8 mouse cellular contexts compared by ENCODE assay signal in genomic region chr4:54944921-54945430, GRCm38 (mm10). TPM values are rescaled to one million over a fixed set of nuclear protein-coding genes. Genes with fewer than 3 reads are reported as not detected.
DNase-seq lines count a peak whose midpoint lies in the region; ATAC-seq lines count a peak whose summit lies in the region.

Gene Zfp462 (plus strand): TSS chr4:54945048.

- peak; percentile 65 to 70 for DNase-seq in kidney, adult 8-10 months
- DNase-seq in liver, embryonic 13.5 days = no peak
- DNase-seq in retina, embryonic 14.5 days (ENCODE audit: low spot score) = peak; percentile 79
- DNase-seq in natural killer cell, adult 2 months (ENCODE audit: low spot score in 2 of 2) = no peak

- peaks cover 36% of the 10 kb centered on the region for H3K4me1 ChIP-seq in megakaryocyte, embryonic 14.5 days
- H3K4me1 ChIP-seq in liver, embryonic 13.5 days (replicated peaks) = no peaks in the 10 kb centered on the region

- peak within 1 kb of the TSS; percentile 78 for H3K4me3 ChIP-seq in megakaryocyte, embryonic 14.5 days (replicated peaks)
- H3K4me3 ChIP-seq in liver, embryonic 13.5 days (replicated peaks) = peak within 1 kb of the TSS; percentile 35

- peaks cover 59% of the 10 kb centered on the region for H3K27me3 ChIP-seq in megakaryocyte, embryonic 14.5 days (replicated peaks)
- H3K27me3 ChIP-seq in liver, embryonic 13.5 days = peaks cover 63% of the 10 kb centered on the region

- 2% methylated on average over 43 of the region's 43 CpGs for WGBS in liver, embryonic 13.5 days (ENCODE audit: insufficient replicate concordance)

- no peaks in the 10 kb centered on the region for H3K36me3 ChIP-seq in megakaryocyte, embryonic 14.5 days (replicated peaks; ENCODE audit: low read length)
- no peaks in the 10 kb centered on the region for H3K36me3 ChIP-seq in liver, embryonic 13.5 days

- H3K4me2 ChIP-seq in liver, embryonic 13.5 days = peak within 1 kb of the TSS; percentile 63

- no peak for ATAC-seq in megakaryocyte, adult 5-6 weeks (ENCODE audit: poor library complexity, severe bottlenecking)
- peak; percentile 53 for ATAC-seq in common myeloid progenitor, adult 5-6 weeks (replicated peaks; ENCODE audit: low read depth, poor library complexity, severe bottlenecking)
- ATAC-seq in granulocyte monocyte progenitor cell, adult 5-6 weeks (replicated peaks; ENCODE audit: poor library complexity, severe bottlenecking) = peak; percentile 52
- no peak for ATAC-seq in liver, embryonic 13.5 days (ENCODE audit: low read depth)

- no peaks in the 10 kb centered on the region for H3K9me3 ChIP-seq in megakaryocyte, embryonic 14.5 days
- no peaks in the 10 kb centered on the region for H3K9me3 ChIP-seq in liver, embryonic 13.5 days (replicated peaks)

- H3K27ac ChIP-seq in liver, embryonic 13.5 days = no peak within 1 kb of the TSS

- no peak within 1 kb of the TSS for H3K9ac ChIP-seq in liver, embryonic 13.5 days

RNA-seq across cellular contexts. Expression of gene Zfp462, which starts in this region (rescaled TPM):
- 0.06 and 0.25 TPM in 2 replicates for polyA plus RNA-seq in megakaryocyte, embryonic 14.5 days (2012; ENCODE audit: insufficient read depth, low replicate concordance)
- 0.04 TPM in 1 of 2 replicates, not detected in the other for total RNA-seq in megakaryocyte, adult 5-6 weeks (2015)
- total RNA-seq in megakaryocyte, adult 5-6 weeks (2017) = not detected in 2 replicates
- 0.53 and 0.96 TPM in 2 replicates for total RNA-seq in common myeloid progenitor, adult 5-6 weeks (2017)
- total RNA-seq in granulocyte monocyte progenitor cell, adult 5-6 weeks (2014; fragmentation: Nextera tagmentation) = 0.06 TPM in 1 of 2 replicates, not detected in the other
- 0.05 and 0.22 TPM in 2 replicates for total RNA-seq in granulocyte monocyte progenitor cell, adult 5-6 weeks (2017)
- polyA plus RNA-seq in liver, embryonic 13.5 days (2015; fragmentation: Nextera tagmentation; extraction: Ambion mirVana) = 0.14 and 0.20 TPM in 2 replicates

Comparison
In these comparisons a context has a peak if more than half of its experiments do, and no peak if none do; other contexts are left out.
1. Peak in ATAC-seq in common myeloid progenitor, adult 5-6 weeks; RNA of the gene not detected or under 1 TPM.
2. Peak in ATAC-seq in granulocyte monocyte progenitor cell, adult 5-6 weeks; RNA of the gene not detected or under 1 TPM.
3. DNase-seq: peak in kidney, adult 8-10 months (2 of 2) and retina, embryonic 14.5 days (single experiment); none in liver, embryonic 13.5 days (single experiment) and natural killer cell, adult 2 months (0 of 2).